Mouse (Mus musculus): ENCODE measurements around the gene Nabp1.

GRCm38 (mm10) chr1:51520246-51520780 is 42.1 kb upstream of the Nabp1 start:
- TF ChIP-seq CTCF (IDR thresholded peaks at IDR 0.05; ENCODE audit: low read depth) (no peak), EP300 (IDR thresholded peaks at IDR 0.05; ENCODE audit: low read depth) (no peak)
